Mouse (Mus musculus) stomach, postnatal 0 days (tissue): ENCODE measurements around the gene Itga9.

Experiments used
- CTCF ChIP-seq: IDR thresholded peaks from 2 replicates; pipeline ENCODE4 v1.5.1; 2016; ENCODE audit warnings: antibody characterized with exemption, low read depth, mild to moderate bottlenecking, moderate library complexity
- EP300 ChIP-seq: optimal IDR thresholded peaks from 2 replicates; pipeline ENCODE3; 2016; ENCODE audit warnings: antibody characterized with exemption

GRCm38 (mm10) chr9:118862852-118863260 lies 256.4 kb downstream of the Itga9 start:
- no peak for TF ChIP-seq CTCF
- no peak for TF ChIP-seq EP300
